Mouse (Mus musculus) ES-Bruce4 (cell line): ENCODE measurements around the gene Tax1bp1.

Source experiments
- CTCF ChIP-seq: IDR thresholded peaks from one replicate; pipeline ENCODE4 v1.8.1; 2011; ENCODE audit warnings: low read depth, low read length
- EP300 ChIP-seq: IDR thresholded peaks from 2 replicates; pipeline ENCODE4 v1.6.1; 2011; ENCODE audit warnings: low read depth, low read length; ENCODE audit not compliant: insufficient read depth
- POLR2A ChIP-seq: IDR thresholded peaks from one replicate; pipeline ENCODE4 v1.8.1; 2011; ENCODE audit warnings: low read length; ENCODE audit not compliant: insufficient read depth

- no peak for TF ChIP-seq EP300
- no peak for TF ChIP-seq CTCF
- no peak for TF ChIP-seq POLR2A
These were observed 31.6 kb upstream of the Tax1bp1 start for GRCm38 (mm10) chr6:52681847-52682485.
